Mouse (Mus musculus): ENCODE measurements around the gene Tcl1. TPM values are rescaled to one million over a fixed set of nuclear protein-coding genes. Genes with fewer than 3 reads are reported as not detected.
"Not testable (repeated sequence)": the region's sequence is repeated elsewhere in the genome, so short reads cannot be mapped to it uniquely, and the experiment has no call there.

Gene Tcl1
- polyA plus RNA-seq, 1 experiment from 2014 or later, result not detected

- H3K36me3 ChIP-seq (replicated peaks), result no peaks in the 10 kb centered on the region
- H3K27ac ChIP-seq, result no peak overlapping the region
- ATAC-seq (replicated peaks), result no peak
- no peaks in the 10 kb centered on the region for H3K4me1 ChIP-seq
- H3K9me3 ChIP-seq, result no peaks in the 10 kb centered on the region
- no peak overlapping the region for H3K9ac ChIP-seq
- 89% methylated on average over 7 of the region's 7 CpGs for WGBS
- no peak overlapping the region for H3K4me3 ChIP-seq
- H3K4me2 ChIP-seq, result no peak overlapping the region
- H3K27me3 ChIP-seq (replicated peaks), result no peaks in the 10 kb centered on the region
These were observed 5.4 kb downstream of the Tcl1 start for GRCm38 (mm10) chr12:105217101-105217760.

DNA sequence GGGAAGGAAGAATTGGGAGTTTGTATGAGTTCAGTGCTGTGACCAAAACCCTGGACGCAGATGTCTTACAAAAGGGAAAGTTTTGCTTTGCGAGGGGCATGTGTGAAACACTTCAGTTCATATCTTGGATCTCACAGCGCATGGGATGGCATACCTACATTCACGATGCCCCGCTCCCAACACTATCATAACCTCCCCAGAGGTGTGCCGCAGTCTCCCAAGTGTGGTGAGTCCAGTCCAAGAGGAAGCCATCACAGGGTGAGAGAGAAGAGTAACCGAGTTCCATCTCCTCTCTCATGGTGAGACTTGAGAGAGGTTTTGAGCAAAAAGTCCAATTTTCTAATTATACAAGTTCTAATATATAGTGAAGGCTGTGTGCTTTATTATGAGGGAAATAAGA, 13.4 kb downstream of the Tcl1 start:
- ATAC-seq (replicated peaks), result no peak
- H3K36me3 ChIP-seq (replicated peaks), result no peaks in the 10 kb centered on the region
- no peak overlapping the region for H3K27ac ChIP-seq
- no peak overlapping the region for H3K4me3 ChIP-seq
- H3K9me3 ChIP-seq, result no peaks in the 10 kb centered on the region
- H3K4me2 ChIP-seq, result no peak overlapping the region
- H3K27me3 ChIP-seq (replicated peaks), result no peaks in the 10 kb centered on the region
- no peak overlapping the region for H3K9ac ChIP-seq
- no peaks in the 10 kb centered on the region for H3K4me1 ChIP-seq
- 93% methylated on average over 7 of the region's 7 CpGs for WGBS

GRCm38 (mm10) chr12:105208441-105208840, 14.2 kb downstream of the Tcl1 start:
- Histone ChIP-seq H3K4me1 (no peaks in the 10 kb centered on the region), H3K36me3 (replicated peaks) (no peaks in the 10 kb centered on the region), H3K9me3 (no peaks in the 10 kb centered on the region), H3K27me3 (replicated peaks) (no peaks in the 10 kb centered on the region), H3K4me3 (no peak overlapping the region), H3K27ac (no peak overlapping the region), H3K4me2 (no peak overlapping the region), H3K9ac (no peak overlapping the region)
- 94% methylated on average over 1 of the region's 1 CpGs for WGBS
- ATAC-seq (replicated peaks), result no peak

DNA sequence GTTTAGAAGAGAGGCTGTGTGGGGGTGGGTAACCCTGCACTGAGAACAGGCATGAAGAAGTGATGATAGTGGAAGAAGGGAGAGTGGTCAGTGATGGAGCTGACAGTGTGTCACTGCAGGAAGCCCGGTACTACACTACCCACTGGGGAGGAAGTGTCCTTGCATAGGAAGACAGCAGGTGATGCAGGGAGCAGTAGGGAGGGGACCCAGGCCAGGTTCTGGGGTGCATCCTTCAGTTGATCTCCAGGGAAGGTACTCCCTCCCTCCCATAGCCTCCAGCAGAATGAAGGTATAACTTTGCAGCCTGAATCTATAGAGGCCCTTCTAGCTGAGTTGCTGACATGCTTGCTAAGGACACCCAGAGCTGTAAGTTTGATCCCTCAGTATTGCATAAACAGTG, 15.5 kb downstream of the Tcl1 start:
- Histone ChIP-seq H3K4me1 (no peaks in the 10 kb centered on the region), H3K27ac (no peak overlapping the region), H3K36me3 (replicated peaks) (no peaks in the 10 kb centered on the region), H3K4me3 (no peak overlapping the region), H3K4me2 (no peak overlapping the region), H3K9me3 (no peaks in the 10 kb centered on the region), H3K27me3 (replicated peaks) (no peaks in the 10 kb centered on the region), H3K9ac (no peak overlapping the region)
- ATAC-seq (replicated peaks), result no peak
- WGBS, result 67% methylated on average over 1 of the region's 1 CpGs

DNA sequence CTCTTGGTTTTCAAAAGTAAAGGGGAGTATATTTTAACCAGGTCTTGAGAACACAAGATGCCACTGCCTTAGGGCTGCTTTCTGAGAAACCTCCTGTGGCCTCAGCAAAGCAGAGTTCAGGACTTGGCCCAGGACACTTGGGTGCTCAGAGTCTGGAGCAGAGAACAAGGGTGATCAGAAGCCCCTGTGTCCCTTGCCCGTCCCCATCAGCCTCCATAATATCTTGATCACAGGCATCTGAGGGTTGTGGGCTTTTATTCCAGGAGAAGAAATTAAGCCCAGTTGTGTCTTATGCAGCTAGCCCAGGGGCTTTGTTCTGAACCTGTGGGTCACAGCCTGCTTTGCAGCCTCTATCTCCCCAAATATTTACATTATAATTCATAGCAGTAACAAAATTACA, 20.9 kb downstream of the Tcl1 start, which contains the start of gene Tcl1b4:
Gene Tcl1b4 (plus strand): TSS at position 301 of the 400 bp plus-strand sequence.
- not testable (repeated sequence) for H3K9ac ChIP-seq; H3K9me3 ChIP-seq; H3K4me2 ChIP-seq; ATAC-seq (replicated peaks); H3K4me3 ChIP-seq; H3K27me3 ChIP-seq (replicated peaks); H3K36me3 ChIP-seq (replicated peaks); H3K27ac ChIP-seq; H3K4me1 ChIP-seq
- 93% methylated on average over 1 of the region's 1 CpGs for WGBS

DNA sequence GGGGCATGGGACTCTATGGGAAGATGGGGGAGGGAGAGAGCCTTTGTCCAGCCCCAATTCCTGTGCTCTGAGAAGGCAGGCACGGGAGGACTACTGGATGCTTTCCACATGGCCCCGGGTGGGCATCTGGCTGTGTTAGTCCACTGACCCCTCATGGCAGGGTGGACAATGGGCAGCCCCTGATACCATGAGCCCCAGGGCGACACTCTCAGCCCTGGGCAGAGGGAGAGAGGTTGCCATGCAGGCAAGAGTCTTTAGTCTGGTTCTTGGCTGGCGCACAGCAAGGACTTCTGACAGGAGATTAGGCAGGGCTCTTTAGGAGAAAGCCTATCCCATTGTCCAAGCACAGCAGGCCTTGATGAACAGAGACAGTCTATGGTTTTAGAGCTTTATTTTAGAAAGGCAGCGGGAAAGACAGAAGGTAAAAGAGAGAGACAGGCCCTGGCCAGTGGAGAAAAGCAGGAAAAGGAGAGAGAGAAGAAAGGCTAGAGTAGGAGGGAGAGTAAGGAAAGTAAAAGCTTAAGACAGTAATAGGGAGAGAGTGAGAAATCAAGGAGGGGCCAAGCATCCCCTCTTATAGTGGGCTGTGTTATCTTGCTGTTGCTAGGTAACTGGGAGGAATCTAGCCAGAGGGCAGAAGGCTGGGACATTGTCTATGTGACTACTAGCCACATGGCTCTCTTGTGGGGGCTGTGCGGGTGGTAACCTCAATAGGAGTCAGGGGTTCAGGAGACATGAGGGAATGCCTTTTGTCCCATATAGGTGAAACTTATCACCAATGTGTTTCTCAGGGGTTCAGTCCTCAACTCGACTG, 22.7 kb downstream of the Tcl1 start:
- not testable (repeated sequence) for H3K4me3 ChIP-seq; H3K9me3 ChIP-seq; H3K36me3 ChIP-seq (replicated peaks); H3K4me1 ChIP-seq; H3K27me3 ChIP-seq (replicated peaks); ATAC-seq (replicated peaks); H3K9ac ChIP-seq; H3K4me2 ChIP-seq
- WGBS, result 15% methylated on average over 7 of the region's 7 CpGs
- H3K27ac ChIP-seq, result peak overlapping the region; percentile 25; the same call in 1 of the 2 replicates

GRCm38 (mm10) chr12:105190743-105191142, 31.9 kb downstream of the Tcl1 start, which contains the start of gene Tcl1b3:
Gene Tcl1b3, plus strand, starts transcription at chr12:105191043.
- H3K27ac ChIP-seq; H3K36me3 ChIP-seq (replicated peaks); H3K9ac ChIP-seq; H3K4me1 ChIP-seq; H3K27me3 ChIP-seq (replicated peaks); ATAC-seq (replicated peaks); H3K9me3 ChIP-seq; H3K4me3 ChIP-seq; H3K4me2 ChIP-seq: not testable (repeated sequence)
- 95% methylated on average over 6 of the region's 6 CpGs for WGBS

GRCm38 (mm10) chr12:105188980-105189379, 33.6 kb downstream of the Tcl1 start:
- not testable (repeated sequence) for H3K4me3 ChIP-seq; H3K4me2 ChIP-seq; H3K4me1 ChIP-seq; H3K27ac ChIP-seq; H3K27me3 ChIP-seq (replicated peaks); ATAC-seq (replicated peaks); H3K36me3 ChIP-seq (replicated peaks); H3K9ac ChIP-seq; H3K9me3 ChIP-seq
- WGBS, result 52% methylated on average over 2 of the region's 2 CpGs

DNA sequence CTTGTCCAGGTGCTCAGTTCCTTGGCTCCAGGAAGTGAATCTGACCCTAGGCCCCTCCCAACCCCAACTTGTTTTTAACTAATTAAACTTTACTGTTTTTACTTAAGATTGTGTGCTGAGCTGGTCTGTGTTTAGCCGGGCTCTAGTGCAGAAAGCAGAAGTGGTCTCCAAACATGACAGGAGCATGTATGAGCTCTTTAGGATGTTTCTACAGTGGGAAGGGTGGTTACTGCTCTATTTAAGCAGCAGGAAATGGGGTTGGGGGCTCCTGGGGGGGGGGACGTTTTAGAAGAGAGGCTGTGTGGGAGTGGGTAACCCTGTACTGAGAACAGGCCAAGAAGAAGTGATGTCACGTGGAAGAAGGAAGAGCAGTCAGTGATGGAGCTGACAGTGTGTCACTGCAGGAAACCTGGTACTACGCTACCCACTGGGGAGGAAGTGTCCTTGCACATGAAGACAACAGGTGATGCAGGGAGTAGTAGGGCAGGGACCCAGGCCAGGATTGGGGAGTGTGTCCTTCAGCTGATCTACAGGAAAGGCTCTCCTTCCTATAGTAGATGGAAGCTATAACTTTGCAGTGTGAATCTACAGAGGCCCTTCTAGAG, 41.5 kb downstream of the Tcl1 start:
- not testable (repeated sequence) for H3K4me2 ChIP-seq; H3K27me3 ChIP-seq (replicated peaks); H3K4me3 ChIP-seq; H3K36me3 ChIP-seq (replicated peaks); H3K27ac ChIP-seq; ATAC-seq (replicated peaks); H3K4me1 ChIP-seq; H3K9ac ChIP-seq; H3K9me3 ChIP-seq
- WGBS, result 78% methylated on average over 4 of the region's 4 CpGs

DNA sequence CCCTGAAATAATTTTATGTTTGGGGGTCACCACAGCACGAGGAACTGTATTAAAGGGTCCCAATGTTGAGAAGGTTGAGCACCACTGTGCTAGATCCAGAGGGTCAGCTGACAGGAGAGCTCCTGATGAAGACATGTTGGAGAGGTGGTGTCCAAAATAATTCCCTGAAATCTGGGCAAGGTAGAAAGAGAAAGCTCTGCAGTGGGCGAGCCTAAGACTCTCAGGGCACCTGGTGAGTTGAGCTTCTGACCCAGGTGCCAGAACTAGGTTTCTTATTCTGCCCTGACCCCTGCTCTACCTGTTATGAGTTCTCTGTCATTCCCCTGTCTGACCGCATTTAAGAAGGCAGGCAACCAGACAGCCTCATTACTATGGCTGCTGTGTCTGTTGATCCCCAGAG, 46.5 kb downstream of the Tcl1 start, which contains the start of gene Tcl1b5:
Gene Tcl1b5 (plus strand): TSS at position 301 of the 400 bp plus-strand sequence.
- not testable (repeated sequence) for H3K4me2 ChIP-seq; H3K36me3 ChIP-seq (replicated peaks); H3K4me3 ChIP-seq; H3K9ac ChIP-seq; ATAC-seq (replicated peaks); H3K4me1 ChIP-seq; H3K27me3 ChIP-seq (replicated peaks); H3K27ac ChIP-seq; H3K9me3 ChIP-seq
- whole genome bisulfite sequencing, result 75% methylated on average over 3 of the region's 3 CpGs

DNA sequence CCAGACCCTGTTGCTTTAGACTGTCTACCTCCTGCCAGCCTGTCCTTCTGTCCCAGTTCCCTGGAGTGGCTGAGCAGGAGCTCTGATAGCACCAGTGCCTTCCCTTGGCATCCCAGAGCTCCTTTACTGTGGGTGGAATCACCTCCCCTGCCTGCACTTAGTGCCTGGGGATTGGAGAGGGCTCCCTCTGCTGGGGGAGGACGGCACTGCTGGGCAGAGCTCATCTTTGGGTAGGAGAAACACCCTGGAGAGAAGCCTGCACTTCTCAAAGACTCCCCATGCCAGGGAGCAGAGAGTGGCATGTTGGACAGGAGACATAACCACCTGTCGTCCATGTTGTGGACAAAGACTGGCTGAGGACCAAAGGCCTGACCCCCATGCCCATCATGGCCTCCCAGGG, 48.3 kb downstream of the Tcl1 start:
- H3K4me1 ChIP-seq; H3K4me2 ChIP-seq; H3K36me3 ChIP-seq (replicated peaks); H3K9ac ChIP-seq; H3K9me3 ChIP-seq; H3K4me3 ChIP-seq; ATAC-seq (replicated peaks); H3K27me3 ChIP-seq (replicated peaks); H3K27ac ChIP-seq: not testable (repeated sequence)
- WGBS, result 34% methylated on average over 2 of the region's 2 CpGs

GRCm38 (mm10) chr12:105173366-105173765, 49.2 kb downstream of the Tcl1 start:
- 89% methylated on average over 2 of the region's 2 CpGs for WGBS
- Histone ChIP-seq H3K4me2 (no peak overlapping the region), H3K36me3 (replicated peaks) (no peaks in the 10 kb centered on the region), H3K27ac (no peak overlapping the region), H3K4me1 (no peaks in the 10 kb centered on the region), H3K9ac (no peak overlapping the region), H3K9me3 (no peaks in the 10 kb centered on the region), H3K27me3 (replicated peaks) (no peaks in the 10 kb centered on the region), H3K4me3 (no peak overlapping the region)
- ATAC-seq (replicated peaks), result no peak

Data from midbrain, embryonic 15.5 days (tissue).